Mouse (Mus musculus) limb, embryonic 11.5 days (tissue): ENCODE data around the gene Olfr773. TPM values are rescaled to one million over a fixed set of nuclear protein-coding genes. Genes with fewer than 3 reads are reported as not detected.
"Not testable (repeated sequence)": the region's sequence is repeated elsewhere in the genome, so short reads cannot be mapped to it uniquely, and the experiment has no call there.

Source experiments
- ATAC-seq: fragments of 200-750 bp; cut with Nextera tagmentation; 2 replicates; pipeline ENCODE4 v1.8.0; 2017; ENCODE audit warnings: low read depth; ENCODE audit not compliant: insufficient number of reproducible peaks, low FRiP score, low TSS enrichment
- DNase-seq: peaks from one replicate; pipeline ENCODE4 v3.0.0-alpha.2; 2015; ENCODE audit warnings: low spot score
- H3K27ac ChIP-seq: fragments of 300-500 bp; sonication (generic); replicated peaks from 2 replicates; pipeline ENCODE4 v1.5.1; 2014; ENCODE audit warnings: low read depth, mild to moderate bottlenecking, low read length
- H3K27me3 ChIP-seq: fragments of 300-500 bp; sonication (generic); 2 replicates; pipeline ENCODE4 v1.6.1; 2014; ENCODE audit warnings: mild to moderate bottlenecking, low read length, mixed read lengths; ENCODE audit not compliant: control insufficient read depth, insufficient read depth
- H3K36me3 ChIP-seq: fragments of 300-500 bp; sonication (generic); 2 replicates; pipeline ENCODE4 v1.6.1; 2014; ENCODE audit warnings: mild to moderate bottlenecking, low read length, moderate library complexity, mixed read lengths; ENCODE audit not compliant: control insufficient read depth, insufficient read depth
- H3K4me1 ChIP-seq: fragments of 300-500 bp; sonication (generic); 2 replicates; pipeline ENCODE4 v1.6.1; 2014; ENCODE audit warnings: low read length, mixed read lengths; ENCODE audit not compliant: control insufficient read depth, insufficient read depth
- H3K4me2 ChIP-seq: fragments of 300-500 bp; sonication (generic); 2 replicates; pipeline ENCODE4 v1.6.1; 2014; ENCODE audit warnings: low read depth, mild to moderate bottlenecking, moderate library complexity; ENCODE audit not compliant: severe bottlenecking
- H3K4me3 ChIP-seq: fragments of 300-500 bp; sonication (generic); 2 replicates; pipeline ENCODE4 v1.5.1; 2014; ENCODE audit warnings: low read depth, low read length
- H3K9ac ChIP-seq: fragments of 300-500 bp; sonication (generic); 2 replicates; pipeline ENCODE4 v1.6.1; 2014; ENCODE audit warnings: mild to moderate bottlenecking, low read length
- H3K9me3 ChIP-seq: fragments of 300-500 bp; sonication (generic); 2 replicates; pipeline ENCODE4 v1.6.1; 2016; ENCODE audit warnings: low read length; ENCODE audit not compliant: control insufficient read depth
- WGBS: fragments of 180-500 bp; shearing (Covaris S2); extraction: QIAGEN DNeasy Blood & Tissue Kit; methylation state at CpG from one replicate; pipeline ENCODE4 v1.1.7; 2014; 5-methylcytosine and 5-hydroxymethylcytosine counted together
- polyA plus RNA-seq: library from polyadenylated mRNA; unstranded; fragments of >200 nt; fragmentation: Nextera tagmentation; extraction: Ambion mirVana; gene quantifications from 2 replicates; pipeline ENCODE4 v1.2.1, GENCODE M21; 2014

The Olfr773 gene
- polyA plus RNA-seq, result not detected in 2 replicates

DNA sequence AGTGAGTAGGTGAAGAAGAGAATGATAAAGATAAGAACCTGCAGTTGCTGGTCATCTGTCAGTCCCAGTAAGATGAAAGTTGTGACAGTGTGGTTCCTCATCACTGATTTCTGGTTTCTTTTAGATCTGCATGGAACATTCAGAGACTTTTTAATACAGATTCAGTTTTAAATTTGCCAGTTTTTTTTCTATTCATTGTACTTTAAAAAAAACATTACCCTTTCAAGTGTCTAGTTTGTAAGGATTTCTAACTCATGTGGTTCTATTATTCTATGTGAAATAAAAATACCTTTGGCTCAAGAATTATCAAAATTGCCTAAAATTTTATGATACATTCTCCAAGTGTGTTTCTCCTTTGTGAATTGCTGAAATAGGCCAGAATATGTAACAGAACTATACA lies at the start of gene Olfr773:
Olfr773 (minus strand) TSS at position 101 of the 400 bp plus-strand sequence.
- H3K9me3 ChIP-seq, H3K4me3 ChIP-seq, DNase-seq, ATAC-seq, H3K4me1 ChIP-seq, H3K27me3 ChIP-seq, H3K27ac ChIP-seq, H3K36me3 ChIP-seq, H3K4me2 ChIP-seq, H3K9ac ChIP-seq: not testable (repeated sequence)

DNA sequence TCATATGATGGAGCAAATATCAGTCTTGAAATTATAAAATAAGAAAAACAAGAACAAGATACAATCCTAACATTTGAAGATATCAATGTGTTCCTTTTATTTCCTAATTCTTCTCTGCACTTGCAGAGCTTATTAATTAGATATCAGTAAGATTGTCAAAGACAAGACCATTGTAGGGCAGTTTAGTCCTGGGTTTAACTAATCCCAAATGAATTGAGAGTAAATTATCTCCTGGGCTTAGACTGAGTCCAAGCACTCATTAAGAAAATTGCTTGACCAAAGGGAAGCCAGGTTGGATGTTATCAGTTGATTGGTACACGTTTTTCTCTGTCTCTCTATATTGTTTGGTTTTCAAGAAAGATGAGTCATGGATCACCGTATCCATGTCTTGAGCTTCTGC lies 48.7 kb upstream of the Olfr773 start, which contains the start of gene Olfr774:
Olfr774 (plus strand) TSS at position 301 of the 400 bp plus-strand sequence.
- no peaks in the 10 kb centered on the region for H3K9me3 ChIP-seq
- H3K4me2 ChIP-seq, result no peak within 1 kb of the TSS
- no peaks in the 10 kb centered on the region for H3K4me1 ChIP-seq
- H3K27ac ChIP-seq, result no peak within 1 kb of the TSS
- H3K4me3 ChIP-seq, result no peak within 1 kb of the TSS
- 73% methylated on average over 2 of the region's 2 CpGs for WGBS
- no peaks in the 10 kb centered on the region for H3K27me3 ChIP-seq
- no peaks in the 10 kb centered on the region for H3K36me3 ChIP-seq
- DNase-seq, result no peak
- ATAC-seq, result no peak
- H3K9ac ChIP-seq, result no peak within 1 kb of the TSS

DNA sequence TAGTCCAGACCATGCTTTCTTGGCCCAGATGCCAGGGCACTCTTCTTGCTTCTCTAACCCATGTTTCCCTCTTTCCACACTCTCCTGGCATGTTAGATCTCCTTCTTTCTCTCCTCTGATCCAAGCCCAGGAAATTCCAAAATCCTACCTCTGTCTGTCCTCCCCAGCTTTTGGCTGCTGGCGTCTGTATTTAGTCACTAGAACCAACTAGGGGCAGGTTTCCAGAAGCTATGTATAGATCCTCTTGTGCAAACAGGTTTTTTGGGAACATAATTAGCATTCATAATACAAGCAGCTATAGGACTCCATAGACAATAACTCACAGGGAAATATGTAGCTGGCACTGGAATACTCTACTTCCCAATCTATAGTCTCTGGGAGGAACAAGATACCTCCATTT lies 43.5 kb upstream of the Olfr773 start:
- Histone ChIP-seq H3K36me3 (no peaks in the 10 kb centered on the region), H3K4me2 (no peak overlapping the region), H3K27me3 (no peaks in the 10 kb centered on the region), H3K4me1 (no peaks in the 10 kb centered on the region), H3K9ac (no peak overlapping the region), H3K4me3 (no peak overlapping the region), H3K27ac (no peak overlapping the region), H3K9me3 (no peaks in the 10 kb centered on the region)
- no peak for ATAC-seq
- WGBS, result 81% methylated on average over 1 of the region's 1 CpGs
- DNase-seq, result no peak

DNA sequence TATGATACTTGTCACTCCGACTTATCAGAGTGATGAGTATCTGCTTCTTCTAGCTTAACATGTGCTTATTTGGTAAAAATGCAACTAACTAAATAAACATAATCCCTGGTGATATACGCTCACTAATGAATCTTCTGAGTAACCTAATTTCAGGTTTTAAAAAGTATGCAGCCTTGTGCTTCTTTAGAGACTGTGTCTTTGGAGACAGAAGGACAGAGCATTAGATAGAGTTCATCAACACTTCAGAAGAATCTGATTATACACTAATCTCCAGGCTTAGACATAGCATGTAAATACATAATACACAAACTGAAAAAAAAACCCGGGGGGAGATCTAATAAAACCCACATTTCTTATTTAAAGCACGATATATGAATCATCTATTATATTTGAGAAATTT lies 9.4 kb downstream of the Olfr773 start, which contains the start of gene Olfr772:
Olfr772 (minus strand) TSS at position 101 of the 400 bp plus-strand sequence.
- not testable (repeated sequence) for H3K27me3 ChIP-seq, H3K4me2 ChIP-seq, DNase-seq, H3K36me3 ChIP-seq, H3K4me3 ChIP-seq, H3K9ac ChIP-seq, H3K27ac ChIP-seq, ATAC-seq, H3K4me1 ChIP-seq, H3K9me3 ChIP-seq
- WGBS, result 74% methylated on average over 3 of the region's 4 CpGs

DNA sequence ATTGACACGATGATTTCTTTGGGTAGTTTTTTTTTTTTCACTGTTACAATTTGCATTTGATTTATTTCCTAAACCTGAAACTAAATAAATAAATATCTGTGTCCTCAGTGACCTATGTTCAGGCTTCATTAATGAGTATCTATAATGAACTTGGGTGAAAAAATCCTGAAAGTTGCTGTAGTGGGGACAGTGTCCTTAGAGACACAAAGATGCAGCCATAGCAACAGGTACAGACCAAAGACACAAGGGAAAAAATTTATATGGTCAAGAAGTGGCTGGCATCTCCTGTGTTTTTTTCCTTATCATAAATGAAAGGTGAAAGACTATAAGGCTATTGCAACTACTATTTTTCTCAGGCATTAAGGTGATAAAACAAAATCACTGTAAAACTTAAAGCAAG lies 22.6 kb downstream of the Olfr773 start, which contains the start of gene Olfr771:
Olfr771 (minus strand) TSS at position 101 of the 400 bp plus-strand sequence.
- ATAC-seq (no peak), DNase-seq (no peak)
- H3K27me3 ChIP-seq, result no peaks in the 10 kb centered on the region
- H3K4me2 ChIP-seq, result no peak within 1 kb of the TSS
- no peak within 1 kb of the TSS for H3K27ac ChIP-seq
- WGBS, result 93% methylated on average over 1 of the region's 1 CpGs
- H3K9me3 ChIP-seq, result no peaks in the 10 kb centered on the region
- no peak within 1 kb of the TSS for H3K9ac ChIP-seq
- H3K4me3 ChIP-seq, result no peak within 1 kb of the TSS
- no peaks in the 10 kb centered on the region for H3K4me1 ChIP-seq
- H3K36me3 ChIP-seq, result no peaks in the 10 kb centered on the region

DNA sequence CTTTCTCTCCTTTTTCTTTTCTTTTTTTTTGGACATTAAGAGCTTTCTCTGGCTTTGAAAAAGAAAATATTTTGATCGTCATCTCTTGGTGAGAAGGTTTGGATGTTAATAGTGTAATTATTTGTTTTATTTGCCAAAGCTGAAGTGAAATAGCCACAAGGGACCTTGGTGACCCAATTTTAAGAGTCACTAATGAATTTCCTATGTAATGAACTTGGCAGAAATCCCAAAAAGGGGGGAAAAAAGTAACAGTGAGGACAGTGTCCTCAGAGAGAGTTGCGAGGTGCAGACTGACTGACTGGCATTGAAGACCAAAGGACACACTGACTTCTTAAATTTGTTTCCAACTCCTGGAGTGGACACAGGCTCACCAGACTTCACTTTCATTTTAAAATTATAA lies 48.3 kb downstream of the Olfr773 start, which contains the start of gene Olfr770:
Olfr770 (minus strand) TSS at position 101 of the 400 bp plus-strand sequence.
- no peak within 1 kb of the TSS for H3K4me3 ChIP-seq
- ATAC-seq (no peak), DNase-seq (no peak)
- H3K4me1 ChIP-seq, result no peaks in the 10 kb centered on the region
- WGBS, result 83% methylated on average over 2 of the region's 2 CpGs
- no peak within 1 kb of the TSS for H3K4me2 ChIP-seq
- H3K27ac ChIP-seq, result no peak within 1 kb of the TSS
- no peaks in the 10 kb centered on the region for H3K9me3 ChIP-seq
- H3K27me3 ChIP-seq, result no peaks in the 10 kb centered on the region
- H3K36me3 ChIP-seq, result no peaks in the 10 kb centered on the region
- no peak within 1 kb of the TSS for H3K9ac ChIP-seq

Other genes with a start within 250 kb of the Olfr773 start
- not detected in 2 replicates for gene Mettl7b, start 226.4 kb downstream of the Olfr773 start, polyA plus RNA-seq
- not detected in 2 replicates for gene Olfr9, start 198.0 kb downstream of the Olfr773 start, polyA plus RNA-seq
- not detected in 2 replicates for gene Olfr763, start 176.6 kb downstream of the Olfr773 start, polyA plus RNA-seq
- not detected in 2 replicates for gene Olfr764-ps1, start 147.5 kb downstream of the Olfr773 start, polyA plus RNA-seq
- gene Olfr765, start 137.4 kb downstream of the Olfr773 start, polyA plus RNA-seq, result not detected in 2 replicates
- not detected in 2 replicates for gene Olfr766-ps1, start 118.4 kb downstream of the Olfr773 start, polyA plus RNA-seq
- not detected in 2 replicates for gene Olfr767, start 104.5 kb downstream of the Olfr773 start, polyA plus RNA-seq
- not detected in 2 replicates for gene Olfr768, start 88.0 kb downstream of the Olfr773 start, polyA plus RNA-seq
- not detected in 2 replicates for gene Olfr769, start 69.6 kb downstream of the Olfr773 start, polyA plus RNA-seq
- gene Olfr770, start 48.4 kb downstream of the Olfr773 start, polyA plus RNA-seq, result not detected in 2 replicates
- not detected in 2 replicates for gene Olfr771, start 22.7 kb downstream of the Olfr773 start, polyA plus RNA-seq
- gene Olfr772, start 9.5 kb downstream of the Olfr773 start, polyA plus RNA-seq, result not detected in 2 replicates
- gene Olfr774, start 48.8 kb upstream of the Olfr773 start, polyA plus RNA-seq, result not detected in 2 replicates
- gene Olfr775, start 61.0 kb upstream of the Olfr773 start, polyA plus RNA-seq, result not detected in 2 replicates
- gene Olfr776, start 71.7 kb upstream of the Olfr773 start, polyA plus RNA-seq, result not detected in 2 replicates
- gene Olfr777, start 84.1 kb upstream of the Olfr773 start, polyA plus RNA-seq, result not detected in 2 replicates
- not detected in 2 replicates for gene Olfr780, start 130.7 kb upstream of the Olfr773 start, polyA plus RNA-seq
- not detected in 2 replicates for gene Olfr781, start 141.4 kb upstream of the Olfr773 start, polyA plus RNA-seq
- not detected in 2 replicates for gene Olfr782, start 161.4 kb upstream of the Olfr773 start, polyA plus RNA-seq
- 0.04 and 0.06 TPM in 2 replicates for gene Olfr784, start 196.7 kb upstream of the Olfr773 start, polyA plus RNA-seq
- gene Olfr785, start 218.0 kb upstream of the Olfr773 start, polyA plus RNA-seq, result not detected in 2 replicates
- not detected in 2 replicates for gene Olfr786, start 239.9 kb upstream of the Olfr773 start, polyA plus RNA-seq